Mouse (Mus musculus) common myeloid progenitor, adult 5-6 weeks (primary cell): ENCODE measurements around the gene Kcnmb3. TPM values are rescaled to one million over a fixed set of nuclear protein-coding genes. Genes with fewer than 3 reads are reported as not detected.
"Not testable (repeated sequence)": the region's sequence is repeated elsewhere in the genome, so short reads cannot be mapped to it uniquely, and the experiment has no call there.

Source experiments
- ATAC-seq: replicated peaks from 2 replicates; pipeline ENCODE4 v1.8.0; 2016; ENCODE audit warnings: low read depth, mild to moderate bottlenecking, moderate TSS enrichment, inconsistent platforms; ENCODE audit not compliant: poor library complexity, severe bottlenecking
- total RNA-seq: library from RNA; stranded (forward); fragments of 200-1000, 187-1606 nt; gene quantifications from 2 replicates; pipeline ENCODE4 v1.2.3, GENCODE M21; 2017

The Kcnmb3 gene
- total RNA-seq, 1 experiment from 2014 or later = not detected

GRCm38 (mm10) chr3:32437820-32438219, 54.2 kb downstream of the Kcnmb3 start:
- no peak for ATAC-seq

DNA sequence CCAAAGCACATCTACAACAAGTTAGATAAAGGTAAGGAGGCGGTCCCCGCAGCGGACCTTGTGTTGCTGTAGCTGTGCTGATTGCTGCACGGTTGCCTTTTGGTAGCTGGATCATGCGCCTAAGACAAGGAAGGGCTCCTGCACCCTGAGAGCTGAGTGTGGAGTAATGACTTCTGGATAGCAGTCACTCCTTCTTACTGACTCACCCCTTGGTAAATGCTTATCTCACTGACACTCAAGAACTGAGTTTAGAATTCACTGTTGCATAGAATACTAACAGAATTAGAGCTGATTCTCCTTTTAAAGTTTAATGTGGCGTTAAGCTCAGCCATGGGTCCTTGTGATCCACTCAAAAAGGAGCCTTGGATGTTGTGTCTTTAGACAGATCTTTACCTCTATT, 54.7 kb downstream of the Kcnmb3 start:
- ATAC-seq = no peak

GRCm38 (mm10) chr3:32436101-32436500, 55.9 kb downstream of the Kcnmb3 start:
- no peak for ATAC-seq

DNA sequence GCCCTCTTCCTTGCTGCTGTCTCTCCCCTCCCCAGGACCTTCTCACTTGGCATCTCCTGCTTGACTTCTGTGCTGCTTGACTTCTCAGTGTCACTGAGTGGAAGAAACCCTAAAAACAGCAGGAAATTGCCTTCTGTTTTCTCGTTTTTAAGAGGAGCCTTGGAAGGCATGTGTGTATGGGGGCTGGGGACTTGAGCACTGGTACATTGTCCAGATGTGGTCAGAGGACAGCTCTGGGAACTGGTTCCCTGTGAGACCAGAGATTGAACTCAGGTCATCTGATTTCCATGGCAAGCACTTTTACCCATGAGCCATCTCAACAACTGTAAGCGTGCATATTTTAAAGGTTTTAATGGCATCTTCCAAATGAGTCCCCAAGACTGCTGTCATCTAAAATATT, 58.0 kb downstream of the Kcnmb3 start:
- no peak for ATAC-seq

DNA sequence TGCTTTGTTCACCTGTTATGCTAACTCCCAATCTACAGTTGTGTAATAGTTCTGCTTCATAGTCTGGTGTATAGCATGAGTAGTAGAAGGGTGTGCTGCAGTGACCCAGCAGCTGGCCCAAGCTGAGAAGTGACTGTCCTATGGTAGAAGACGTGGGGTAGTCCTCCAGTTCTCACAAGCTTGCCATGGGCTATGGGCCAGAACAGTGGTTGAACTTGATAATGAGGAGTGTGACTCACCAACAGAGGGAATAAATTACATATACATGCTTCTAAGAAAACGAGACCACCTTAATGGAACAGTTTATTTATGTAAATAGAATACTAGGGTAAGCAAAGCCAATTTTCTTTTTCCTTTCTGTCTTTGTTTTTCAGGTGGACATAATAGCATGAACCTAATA, 61.6 kb downstream of the Kcnmb3 start:
- ATAC-seq = no peak

DNA sequence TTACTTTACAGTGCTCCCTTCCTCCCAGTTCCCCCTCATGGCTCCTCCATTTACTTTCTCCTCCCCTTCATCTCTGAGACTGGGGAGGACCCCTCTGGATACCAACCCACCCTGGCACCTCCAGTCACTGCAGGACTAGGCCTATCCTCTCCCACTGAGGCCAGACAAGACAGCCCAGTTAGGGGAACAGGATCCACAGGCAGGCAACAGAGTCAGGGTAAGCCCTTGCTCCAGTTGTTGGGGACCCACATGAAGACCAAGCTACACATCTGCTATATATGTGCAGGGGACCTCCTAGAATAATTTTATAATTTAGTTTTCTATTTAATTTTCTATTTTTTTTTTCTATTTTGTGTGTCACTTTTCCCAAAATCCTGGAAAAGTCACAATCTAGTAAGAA, 62.7 kb downstream of the Kcnmb3 start:
- ATAC-seq = not testable (repeated sequence)

DNA sequence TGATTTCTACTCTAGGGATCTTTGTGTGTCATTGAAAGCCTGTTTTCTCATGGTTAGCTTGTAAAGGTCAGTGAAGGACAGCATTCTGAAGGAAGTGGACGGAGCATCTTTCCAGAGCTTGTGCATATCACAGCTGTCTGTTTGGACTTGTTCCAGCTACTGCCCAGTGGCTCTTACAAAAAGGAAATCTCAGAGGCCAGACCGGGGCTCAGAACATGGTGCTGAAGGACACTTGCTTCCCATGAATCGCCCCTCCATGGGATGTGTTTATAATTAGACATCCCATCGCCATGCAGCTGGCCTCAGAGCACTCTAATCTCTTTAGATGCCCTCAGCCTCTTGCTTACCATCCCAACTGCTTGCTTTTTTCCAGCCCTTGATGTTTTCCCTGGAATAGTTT, 63.1 kb downstream of the Kcnmb3 start:
- no peak for ATAC-seq

DNA sequence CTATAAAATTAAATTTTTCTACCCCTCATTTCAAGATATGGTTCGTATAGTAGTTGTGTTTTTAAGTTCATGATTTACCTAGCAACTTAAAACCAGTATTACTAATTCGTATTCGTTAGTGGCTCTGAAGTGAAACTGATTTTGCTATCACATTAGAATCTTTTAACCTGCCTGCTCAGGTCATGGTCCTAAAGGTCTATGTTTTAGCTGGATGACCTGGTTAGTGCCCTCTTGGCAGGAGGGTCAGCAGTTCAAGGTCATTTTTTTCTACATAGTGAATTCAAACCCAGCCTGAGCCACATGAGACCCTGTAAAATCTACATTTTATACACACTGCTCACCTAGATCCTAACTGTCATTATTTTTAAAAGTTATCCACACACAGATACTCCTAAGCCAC, 63.7 kb downstream of the Kcnmb3 start:
- no peak for ATAC-seq

- ATAC-seq = peak; percentile 87
Observed at GRCm38 (mm10) chr3:32427695-32428094, 64.3 kb downstream of the Kcnmb3 start.

Other genes starting within 250 kb of the Kcnmb3 start
- gene Zmat3, start 126.2 kb downstream of the Kcnmb3 start, total RNA-seq = 1.8 TPM in 2 replicates
- 25.5 and 32.7 TPM in 2 replicates for gene Pik3ca, start 94.6 kb downstream of the Kcnmb3 start, total RNA-seq
- gene Zfp639, start 18.0 kb upstream of the Kcnmb3 start, total RNA-seq = 48.8 and 58.3 TPM in 2 replicates
- gene Mfn1, start 37.2 kb upstream of the Kcnmb3 start, total RNA-seq = 32.8 and 48.1 TPM in 2 replicates
- 28.6 and 32.8 TPM in 2 replicates for gene Gnb4, start 124.4 kb upstream of the Kcnmb3 start, total RNA-seq
- gene Actl6a, start 214.1 kb upstream of the Kcnmb3 start, total RNA-seq = 85.9 and 95.0 TPM in 2 replicates
- 130 TPM in 2 replicates for gene Ndufb5, start 244.8 kb upstream of the Kcnmb3 start, total RNA-seq
- 27.8 and 31.0 TPM in 2 replicates for gene Mrpl47, start 245.4 kb upstream of the Kcnmb3 start, total RNA-seq